Mouse (Mus musculus) brown adipose tissue, adult 24 weeks (tissue): ENCODE measurements around the gene Zbtb45. TPM values are rescaled to one million over a fixed set of nuclear protein-coding genes. Genes with fewer than 3 reads are reported as not detected.

Source experiments
- H3K27ac ChIP-seq: fragments of 200-500 bp; replicated peaks from 2 replicates; pipeline ENCODE4 v1.5.1; 2012; ENCODE audit warnings: low read depth, mild to moderate bottlenecking, low read length
- H3K4me1 ChIP-seq: fragments of 200-500 bp; 2 replicates; pipeline ENCODE4 v1.6.1; 2012; ENCODE audit warnings: low read length, mixed read lengths; ENCODE audit not compliant: control insufficient read depth, insufficient read depth, insufficient read length
- H3K4me3 ChIP-seq: fragments of 200-500 bp; 2 replicates; pipeline ENCODE4 v1.5.1; 2012; ENCODE audit warnings: low read depth, mild to moderate bottlenecking, low read length, moderate library complexity; ENCODE audit not compliant: insufficient read depth
- polyA plus RNA-seq: library from polyadenylated mRNA; stranded (reverse); fragments of >200 nt; gene quantifications from 2 replicates; pipeline ENCODE4 v1.2.4, GENCODE M21; 2012; ENCODE audit not compliant: missing spikeins, insufficient read depth, insufficient read length

Zbtb45 gene
- polyA plus RNA-seq, 1 experiment = 2.1 TPM

GRCm38 (mm10) chr7:12995862-12996261 lies 14.0 kb downstream of the Zbtb45 start:
- H3K27ac ChIP-seq = no peak overlapping the region
- no peak overlapping the region for H3K4me3 ChIP-seq
- no peaks in the 10 kb centered on the region for H3K4me1 ChIP-seq

DNA sequence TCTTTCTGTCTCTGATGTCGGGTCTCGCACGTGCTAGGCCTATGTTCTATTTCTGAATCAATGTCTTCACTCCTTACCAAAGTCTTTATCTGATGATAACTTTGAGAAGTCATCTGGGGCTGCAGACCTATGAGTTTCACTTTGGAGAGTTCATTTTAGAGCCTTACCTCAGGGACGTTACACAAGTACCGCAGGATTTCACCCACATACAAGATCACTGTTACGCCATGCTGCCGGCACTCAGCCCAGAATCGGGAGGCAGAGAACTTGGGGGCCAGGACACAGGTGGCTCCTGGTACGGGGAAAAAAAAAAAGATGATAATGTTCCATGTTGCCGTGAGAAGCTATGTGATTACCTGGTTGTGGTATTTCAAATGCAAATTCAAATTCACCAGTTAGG lies 16.7 kb downstream of the Zbtb45 start:
- Histone ChIP-seq H3K4me3 (no peak overlapping the region), H3K4me1 (no peaks in the 10 kb centered on the region), H3K27ac (no peak overlapping the region)

- H3K4me1 ChIP-seq = no peaks in the 10 kb centered on the region
- no peak overlapping the region for H3K4me3 ChIP-seq
- H3K27ac ChIP-seq = no peak overlapping the region
These were observed 17.6 kb downstream of the Zbtb45 start for GRCm38 (mm10) chr7:12992222-12992621.

DNA sequence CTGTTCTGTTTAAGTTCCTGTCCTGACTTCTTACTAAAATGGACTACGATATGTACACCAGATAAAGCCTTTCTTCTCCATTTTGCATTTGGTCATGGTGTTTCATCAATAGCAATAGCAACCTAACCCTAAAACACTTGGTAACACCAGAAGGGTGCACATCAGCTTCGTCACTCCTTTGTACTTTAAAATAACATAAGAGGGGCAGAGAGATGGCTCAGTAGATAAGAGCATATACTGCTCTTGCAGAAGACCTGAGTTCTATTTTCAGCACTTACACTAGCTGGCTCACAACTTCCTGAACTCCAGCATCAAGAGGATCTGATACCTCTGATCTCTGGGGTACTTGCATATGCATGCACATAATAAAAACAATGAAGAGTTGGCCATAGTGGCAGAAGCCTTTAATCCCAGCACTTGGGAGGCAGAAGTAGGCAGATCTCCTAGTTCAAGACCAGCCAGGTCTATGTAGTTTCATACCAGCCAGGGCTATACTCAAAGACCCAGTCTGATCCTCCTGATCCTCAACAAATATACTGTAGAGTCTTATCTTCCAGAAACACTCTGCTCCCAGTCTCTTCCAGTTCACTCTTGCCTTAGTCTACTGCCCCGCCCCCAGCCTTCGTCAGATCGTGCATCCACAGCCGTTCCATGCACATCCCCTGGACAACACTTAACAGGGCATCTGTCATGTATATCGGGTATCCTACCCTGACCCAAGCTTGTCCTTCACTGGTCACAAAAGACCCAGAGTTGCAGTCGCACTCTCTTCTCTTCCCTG lies 22.2 kb downstream of the Zbtb45 start:
- H3K27ac ChIP-seq = no peak overlapping the region
- no peak overlapping the region for H3K4me3 ChIP-seq
- no peaks in the 10 kb centered on the region for H3K4me1 ChIP-seq

DNA sequence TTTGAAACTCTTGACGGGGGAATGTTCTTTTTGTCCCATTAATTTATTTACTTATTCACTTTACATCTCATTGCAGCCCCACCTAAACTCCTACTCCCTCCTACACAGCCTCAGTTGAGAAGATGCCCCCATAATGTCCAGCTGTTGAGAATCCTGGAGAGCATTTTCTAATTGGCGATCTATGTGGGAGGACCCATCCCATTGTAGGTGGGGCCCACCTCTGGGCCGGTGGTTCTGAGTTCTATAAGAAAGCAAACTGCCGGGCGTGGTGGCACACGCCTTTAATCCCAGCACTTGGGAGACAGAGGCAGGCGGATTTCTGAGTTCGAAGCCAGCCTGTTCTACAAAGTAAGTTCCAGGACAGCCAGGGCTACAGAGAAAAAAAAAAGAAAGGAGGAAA lies 22.9 kb downstream of the Zbtb45 start:
- Histone ChIP-seq H3K4me1 (no peaks in the 10 kb centered on the region), H3K27ac (no peak overlapping the region)

GRCm38 (mm10) chr7:12985724-12986123 lies 24.1 kb downstream of the Zbtb45 start:
- H3K4me1 ChIP-seq = no peaks in the 10 kb centered on the region
- H3K4me3 ChIP-seq = no peak overlapping the region
- H3K27ac ChIP-seq = no peak overlapping the region

More for the DNA sequence above, 22.9 kb downstream of the Zbtb45 start:
- no peak overlapping the region for H3K4me3 ChIP-seq

DNA sequence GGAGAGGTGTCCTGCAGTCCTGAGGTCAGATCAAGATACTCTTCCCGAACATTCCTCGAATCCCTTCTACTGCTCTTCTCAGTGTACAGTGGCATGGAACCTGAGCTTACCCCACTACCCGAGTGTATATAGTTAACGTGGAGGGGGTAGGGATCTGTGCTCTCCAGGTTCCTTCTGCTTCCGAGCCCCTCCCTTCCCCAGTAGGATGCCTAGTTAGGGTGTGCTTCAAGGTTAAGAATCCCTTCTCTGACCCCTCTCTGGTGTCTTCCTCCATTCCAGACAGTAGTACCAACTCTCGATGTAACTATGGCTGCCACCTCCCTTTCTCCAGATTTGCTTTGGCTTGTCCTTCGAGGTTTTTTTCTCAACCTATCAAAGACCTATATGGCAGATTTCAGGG lies 29.5 kb downstream of the Zbtb45 start:
- H3K4me1 ChIP-seq = peaks cover 9% of the 10 kb centered on the region
- no peak overlapping the region for H3K4me3 ChIP-seq
- H3K27ac ChIP-seq = no peak overlapping the region

DNA sequence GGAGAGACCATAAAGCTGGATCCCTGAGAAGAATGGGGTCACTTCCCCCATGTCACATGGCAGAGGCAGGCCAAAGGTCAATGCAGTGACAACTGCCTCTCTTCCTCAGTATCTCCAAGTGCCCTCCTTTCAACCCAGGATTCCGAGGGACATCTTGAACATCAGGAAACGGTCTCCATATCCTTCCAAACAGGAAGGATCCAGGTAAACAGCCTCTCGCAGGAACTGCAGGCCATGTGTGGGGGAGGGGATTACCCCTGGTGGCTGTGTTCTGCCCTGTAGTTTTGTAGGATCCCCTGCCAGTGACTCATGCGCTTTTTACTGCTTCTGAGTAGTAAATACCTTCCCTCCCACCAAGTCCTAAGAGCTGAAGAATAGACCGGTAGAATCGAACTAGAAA lies 30.1 kb downstream of the Zbtb45 start:
- no peak overlapping the region for H3K27ac ChIP-seq

DNA sequence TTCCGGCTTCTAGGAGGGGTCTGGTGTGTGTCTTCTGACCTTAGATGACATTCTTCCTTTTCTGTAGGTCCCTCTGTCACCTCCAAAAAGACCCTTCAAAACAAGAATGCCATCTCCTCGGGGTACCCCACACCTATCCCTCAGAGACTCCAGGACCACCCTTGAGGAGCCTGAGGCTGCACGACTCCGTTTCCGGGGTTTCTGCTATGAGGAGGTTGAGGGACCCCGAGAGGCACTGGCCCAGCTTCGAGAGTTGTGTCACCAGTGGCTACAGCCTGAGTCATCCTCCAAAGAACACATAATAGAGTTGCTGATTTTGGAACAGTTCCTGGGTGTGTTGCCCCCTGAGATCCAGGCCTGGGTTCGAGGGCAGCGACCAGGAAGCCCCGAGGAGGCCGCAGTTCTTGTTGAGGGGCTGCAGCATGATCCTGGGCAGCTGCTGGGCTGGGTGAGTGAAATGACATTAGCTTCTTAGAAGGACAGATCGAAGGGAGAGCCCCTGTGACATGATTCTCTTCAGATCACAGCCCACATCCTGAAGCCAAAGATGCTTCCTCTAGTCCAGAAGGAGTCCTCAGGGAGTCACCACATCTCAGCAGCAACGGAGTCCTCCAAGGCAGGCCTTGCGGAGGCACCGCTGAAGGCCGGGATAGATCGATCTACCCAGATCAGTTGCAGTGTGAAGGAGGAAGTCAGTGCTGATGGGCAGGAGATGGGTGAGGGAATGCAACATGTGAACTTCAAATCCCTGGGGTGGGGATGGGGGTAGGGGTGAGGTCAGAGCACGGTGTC lies 30.7 kb downstream of the Zbtb45 start:
- Histone ChIP-seq H3K4me3 (no peak overlapping the region; the same call in 1 of the 2 replicates), H3K4me1 (peaks cover 9% of the 10 kb centered on the region), H3K27ac (peak overlapping the region; percentile 92)

More for the DNA sequence above, 30.1 kb downstream of the Zbtb45 start:
- peaks cover 9% of the 10 kb centered on the region for H3K4me1 ChIP-seq
- H3K4me3 ChIP-seq = no peak overlapping the region

GRCm38 (mm10) chr7:12977682-12978389 lies 32.0 kb downstream of the Zbtb45 start, which contains the start of gene Zfp446:
Gene Zfp446, plus strand, starts transcription at chr7:12977848.
- Histone ChIP-seq H3K4me1 (peaks cover 9% of the 10 kb centered on the region), H3K27ac (peak within 1 kb of the TSS; percentile 97), H3K4me3 (peak within 1 kb of the TSS; percentile 81)

DNA sequence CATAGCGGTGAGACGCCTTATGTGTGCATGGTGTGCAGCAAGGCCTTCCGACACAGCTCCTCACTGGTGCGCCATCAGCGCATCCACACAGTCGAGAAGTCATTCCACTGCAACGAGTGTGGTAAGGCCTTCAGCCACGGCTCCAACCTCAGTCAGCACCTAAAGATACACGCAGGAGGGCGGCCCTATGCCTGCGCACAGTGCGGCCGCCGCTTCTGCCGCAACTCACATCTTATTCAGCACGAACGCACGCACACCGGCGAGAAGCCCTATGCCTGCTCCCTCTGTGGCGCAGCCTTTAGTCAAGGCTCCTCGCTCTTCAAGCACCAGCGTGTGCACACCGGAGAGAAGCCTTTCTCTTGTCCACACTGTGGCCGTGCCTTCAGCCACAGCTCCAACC lies 38.9 kb downstream of the Zbtb45 start:
- Histone ChIP-seq H3K4me1 (0 out of 2 replicates have a peak, but pooled peaks cover 3% of the 10 kb centered on the region), H3K27ac (no peak overlapping the region), H3K4me3 (no peak overlapping the region)

DNA sequence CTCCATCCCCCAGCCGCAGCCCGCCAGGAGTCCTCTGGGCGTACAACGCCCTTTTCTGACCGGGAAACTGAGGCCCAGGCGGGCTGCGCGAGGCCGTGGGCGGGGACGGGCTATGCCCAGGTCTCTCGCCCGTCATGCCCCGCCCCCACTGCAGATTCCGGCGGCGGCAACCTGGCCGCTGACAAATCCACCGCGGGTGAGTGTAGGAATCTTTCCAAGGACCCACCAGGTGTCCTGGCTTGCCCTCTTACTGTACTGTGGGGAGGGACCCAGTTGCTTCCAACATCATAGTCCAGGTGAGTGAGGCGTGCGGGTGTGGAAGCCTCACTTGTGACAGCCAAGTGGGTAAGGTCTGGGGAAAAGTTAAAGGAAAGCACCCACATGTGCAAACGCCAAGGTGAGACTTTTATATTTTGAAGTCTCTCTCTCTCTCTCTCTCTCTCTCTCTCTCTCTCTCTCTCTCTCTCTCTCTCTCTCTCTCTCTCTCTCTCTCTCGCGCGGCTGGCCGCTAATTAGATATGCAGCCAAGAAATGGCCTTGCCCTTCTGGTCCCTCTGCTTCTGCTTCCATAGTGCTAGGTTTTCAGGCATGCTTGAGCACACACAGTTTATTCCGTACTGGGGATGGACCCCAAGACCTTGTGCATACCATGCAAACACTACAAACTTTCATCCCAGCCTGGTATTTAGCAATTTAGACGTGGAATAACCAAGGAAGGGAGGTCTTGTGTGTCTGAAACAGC lies 43.6 kb downstream of the Zbtb45 start:
- peak overlapping the region; percentile 72 for H3K4me3 ChIP-seq
- H3K4me1 ChIP-seq = 0 out of 2 replicates have a peak, but pooled peaks cover 9% of the 10 kb centered on the region
- H3K27ac ChIP-seq = peak overlapping the region; percentile 28

DNA sequence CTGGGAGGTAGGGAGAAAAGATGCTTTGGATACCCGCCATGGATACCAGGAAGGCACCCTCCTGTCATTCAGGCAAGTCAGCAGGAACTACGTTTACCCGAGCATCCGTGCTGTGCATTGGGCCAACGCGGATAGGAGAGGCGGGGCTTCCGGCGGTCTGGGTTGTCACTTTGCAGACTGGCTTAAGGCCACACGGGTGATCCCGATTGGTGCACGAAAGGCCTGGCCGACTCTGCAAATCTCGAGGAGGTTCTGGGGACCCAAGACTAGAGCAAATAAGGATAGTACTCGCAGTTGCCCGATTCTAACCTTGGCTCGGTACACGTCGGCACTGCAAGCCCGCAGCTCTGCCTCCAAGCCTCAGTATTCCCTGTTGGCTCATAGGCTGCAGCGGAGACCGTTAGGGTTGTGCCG lies 44.1 kb downstream of the Zbtb45 start, which contains the start of gene Zfp324:
Zfp324 (plus strand) TSS at position 161 of the 414 bp plus-strand sequence.
- peak within 1 kb of the TSS; percentile 72 for H3K4me3 ChIP-seq
- H3K27ac ChIP-seq = peak within 1 kb of the TSS; percentile 69
- 0 out of 2 replicates have a peak, but pooled peaks cover 9% of the 10 kb centered on the region for H3K4me1 ChIP-seq

- H3K4me3 ChIP-seq = peak overlapping the region; percentile 67
- peak overlapping the region; percentile 89 for H3K27ac ChIP-seq
- 0 out of 2 replicates have a peak, but pooled peaks cover 8% of the 10 kb centered on the region for H3K4me1 ChIP-seq
These were observed 48.2 kb downstream of the Zbtb45 start for GRCm38 (mm10) chr7:12961511-12962141.
